Mouse (Mus musculus) cortical plate, adult 2 months (tissue): Measurements from ENCODE around the gene Gpsm2.

Experiments used
- CTCF ChIP-seq: fragments of 200-500 bp; IDR thresholded peaks from 2 replicates; pipeline ENCODE4 v1.5.1; 2011; ENCODE audit warnings: mild to moderate bottlenecking, control low read depth, low read length; ENCODE audit not compliant: insufficient read depth; ENCODE audit errors: extremely low read depth
- POLR2A ChIP-seq: fragments of 200-500 bp; IDR thresholded peaks from 2 replicates; pipeline ENCODE4 v1.6.1; 2011; ENCODE audit warnings: mild to moderate bottlenecking, low read length, control low read depth; ENCODE audit not compliant: insufficient read depth; ENCODE audit errors: extremely low read depth

- TF ChIP-seq POLR2A, result no peak
- TF ChIP-seq CTCF, result no peak
Measured at GRCm38 (mm10) chr3:108754541-108754940, 32.4 kb upstream of the Gpsm2 start.
